Mouse (Mus musculus) heart, adult 8-10 months (tissue): ENCODE results near the gene B4galt4. TPM values are rescaled to one million over a fixed set of nuclear protein-coding genes. Genes with fewer than 3 reads are reported as not detected.
A peak's percentile ranks its signal among the peaks of the same experiment; 100 is the strongest.

Source experiments
- DNase-seq: peaks from one replicate; pipeline ENCODE4 v3.0.0; 2022; ENCODE audit warnings: low spot score
- total RNA-seq, 4 experiments: library from RNA; stranded (reverse); gene quantifications; 2 replicates each; pipeline ENCODE4 v1.2.4; 2022

Gene B4galt4
- total RNA-seq, 4 experiments from 2014 or later: 7.2 to 11.7 (median 9.6) TPM

GRCm38 (mm10) chr16:38728576-38729132, 13.4 kb upstream of the B4galt4 start:
- DNase-seq: no peak

- no peak for DNase-seq
These were observed 12.9 kb upstream of the B4galt4 start for GRCm38 (mm10) chr16:38729139-38729538.

DNA sequence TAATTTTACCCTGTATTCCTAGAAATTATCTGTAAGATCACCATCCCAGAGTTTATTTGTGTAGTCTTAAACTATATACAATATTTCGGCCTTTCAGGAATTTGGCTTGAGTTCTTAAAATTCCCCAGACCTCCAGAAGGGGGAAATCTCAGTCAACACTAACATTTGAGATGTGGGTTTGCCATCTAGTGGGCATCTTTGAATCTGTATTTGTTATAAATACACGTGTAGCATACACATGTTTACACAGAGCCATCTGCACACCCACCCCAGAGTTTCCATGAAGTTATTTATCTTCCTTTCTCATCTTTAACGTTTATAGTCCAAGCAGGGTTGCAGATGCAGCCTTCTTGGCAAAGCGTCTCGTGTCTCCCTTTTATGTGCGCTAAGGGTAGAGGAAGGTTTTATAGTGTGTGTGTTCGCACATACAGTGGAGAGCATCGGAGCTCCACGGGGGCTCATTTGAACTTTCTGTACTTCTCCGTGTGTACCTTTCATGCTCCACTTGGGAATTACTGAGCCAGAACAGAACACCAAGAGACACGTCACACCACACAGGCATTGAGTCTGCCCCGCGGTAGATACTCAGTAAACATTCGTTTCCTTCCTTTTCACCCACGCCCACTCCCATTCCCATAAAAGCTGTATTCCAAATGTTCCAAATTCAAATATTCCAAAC, 12.3 kb upstream of the B4galt4 start:
- DNase-seq: peak; percentile 69

GRCm38 (mm10) chr16:38730921-38731320, 11.1 kb upstream of the B4galt4 start:
- peak; percentile 72 for DNase-seq

DNA sequence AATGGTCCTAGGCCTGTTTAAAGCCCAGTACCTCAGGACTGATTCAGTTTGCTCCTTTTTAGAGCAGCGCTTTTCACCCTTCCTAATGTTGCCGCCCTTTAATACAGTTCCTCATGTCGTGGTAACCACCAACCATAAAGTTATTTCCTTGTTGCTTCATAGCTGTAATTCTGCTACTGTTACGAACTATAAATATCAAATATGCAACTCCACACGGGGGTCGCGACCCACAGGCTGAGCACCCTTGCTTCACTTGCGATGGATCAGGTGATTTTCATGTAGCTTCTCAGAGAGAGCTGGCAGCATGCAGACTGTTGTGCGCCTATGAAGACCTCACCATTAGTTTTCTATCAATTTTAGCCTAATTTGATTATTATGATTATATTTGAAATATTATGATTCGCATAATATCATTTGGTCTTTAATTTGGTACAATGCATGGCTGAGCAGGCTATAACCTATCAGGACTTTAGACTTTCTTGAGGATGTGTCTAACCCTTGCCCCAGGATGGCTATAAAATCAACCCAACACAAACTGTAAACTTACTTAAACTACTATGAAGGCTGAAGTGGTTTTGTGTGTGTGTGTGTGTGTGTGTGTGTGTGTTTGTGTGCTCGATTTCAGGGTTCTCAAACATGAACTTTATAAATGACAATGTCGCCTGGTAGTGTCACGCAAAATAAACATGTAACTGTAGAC, 710 bp upstream of the B4galt4 start:
- no peak for DNase-seq

- no peak for DNase-seq
These were observed 631 bp downstream of the B4galt4 start for GRCm38 (mm10) chr16:38742659-38743131.

DNA sequence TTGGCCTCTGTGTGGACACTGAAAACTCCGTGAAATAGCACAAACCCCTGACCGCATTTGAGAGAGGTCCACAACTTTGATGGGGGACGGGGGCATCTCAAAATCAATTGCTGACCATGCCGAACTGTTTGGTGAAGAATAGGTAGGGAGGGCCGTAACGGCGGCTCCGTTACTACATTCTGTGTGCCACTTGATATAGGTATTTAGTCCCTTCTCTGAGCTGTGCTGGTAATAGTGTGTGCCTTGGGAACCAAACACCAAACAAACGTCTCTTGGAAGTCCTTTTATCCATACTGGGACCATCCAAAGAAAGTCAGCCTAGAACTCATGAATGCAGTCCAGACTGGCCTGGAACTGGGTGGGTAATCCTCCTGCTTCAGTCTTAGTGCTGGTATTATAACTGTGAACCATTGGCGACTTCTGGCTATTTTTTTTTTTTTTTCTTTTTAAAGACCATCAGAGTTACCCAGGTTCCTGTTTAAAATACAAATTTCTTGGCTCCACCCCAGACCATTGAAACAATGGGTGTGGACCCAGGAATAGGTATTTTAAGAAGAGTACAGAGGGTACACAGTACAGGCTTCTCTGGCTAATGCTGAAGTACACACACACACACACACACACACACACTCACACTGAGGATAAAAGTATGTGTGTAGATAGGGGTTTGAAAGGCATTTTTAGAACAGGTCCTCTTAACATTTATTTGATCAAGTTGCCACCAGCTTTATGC, 2.0 kb downstream of the B4galt4 start:
- DNase-seq: peak; percentile 67

- no peak for DNase-seq
These were observed 8.7 kb downstream of the B4galt4 start for GRCm38 (mm10) chr16:38750803-38751202.

DNA sequence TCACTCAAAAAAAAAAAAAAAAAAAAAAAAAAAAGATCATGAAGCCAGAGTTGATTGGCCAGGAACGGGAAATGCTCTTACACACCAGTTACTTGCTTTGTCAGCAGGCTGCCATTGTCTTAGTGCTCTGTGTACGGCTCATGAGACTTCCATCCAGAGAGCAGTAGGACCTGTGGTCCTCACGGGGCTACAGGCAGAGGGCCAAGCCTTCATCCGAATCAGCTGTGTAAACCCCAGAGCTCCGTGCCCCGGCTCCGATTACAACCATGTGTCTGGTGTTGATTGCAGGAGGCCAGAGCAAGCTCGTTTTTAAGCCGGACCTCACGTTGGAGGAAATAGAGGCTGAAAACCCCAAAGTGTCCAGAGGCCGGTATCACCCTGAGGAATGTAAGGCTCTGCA, 11.6 kb downstream of the B4galt4 start:
- DNase-seq: no peak

DNA sequence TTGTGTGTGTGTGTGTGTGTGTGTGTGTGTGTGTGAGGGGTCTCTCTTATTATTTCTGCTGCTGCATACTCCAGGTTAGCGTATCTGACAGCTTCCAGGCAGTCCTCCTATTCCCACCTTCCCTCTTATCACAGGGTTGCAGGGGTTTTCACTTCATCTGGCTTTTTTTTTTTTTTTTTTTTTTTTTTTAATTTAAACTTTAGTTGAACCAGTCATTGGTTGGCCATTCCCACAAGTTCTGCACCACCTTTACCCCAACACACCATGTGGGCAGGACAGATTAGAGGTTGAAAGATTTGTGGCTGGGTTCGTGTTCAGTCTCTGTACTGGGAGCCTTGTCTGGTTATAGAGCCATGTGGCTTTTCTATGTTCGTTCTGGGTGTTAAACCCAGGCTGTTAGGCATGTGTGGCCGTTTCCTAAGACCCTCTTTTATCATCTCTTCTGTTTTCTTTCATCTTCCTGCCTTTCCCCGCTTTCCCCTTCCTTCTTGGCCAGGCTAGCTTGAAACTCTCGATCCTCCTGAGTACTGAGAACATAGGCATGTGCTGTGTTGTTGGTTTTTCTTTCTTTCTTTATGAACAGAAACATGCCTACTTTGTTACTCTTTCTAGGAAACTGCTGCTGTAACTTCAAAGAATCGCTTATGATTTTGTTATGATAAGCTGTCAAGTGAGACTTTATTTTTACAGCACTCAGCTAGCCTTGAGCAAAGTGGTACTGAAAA, 13.6 kb downstream of the B4galt4 start:
- no peak for DNase-seq

- DNase-seq: no peak
These were observed 14.1 kb downstream of the B4galt4 start for GRCm38 (mm10) chr16:38756177-38756503.

- DNase-seq: no peak
These were observed 14.5 kb downstream of the B4galt4 start for GRCm38 (mm10) chr16:38756572-38756971.

GRCm38 (mm10) chr16:38757626-38758025, 15.6 kb downstream of the B4galt4 start:
- DNase-seq: no peak

DNA sequence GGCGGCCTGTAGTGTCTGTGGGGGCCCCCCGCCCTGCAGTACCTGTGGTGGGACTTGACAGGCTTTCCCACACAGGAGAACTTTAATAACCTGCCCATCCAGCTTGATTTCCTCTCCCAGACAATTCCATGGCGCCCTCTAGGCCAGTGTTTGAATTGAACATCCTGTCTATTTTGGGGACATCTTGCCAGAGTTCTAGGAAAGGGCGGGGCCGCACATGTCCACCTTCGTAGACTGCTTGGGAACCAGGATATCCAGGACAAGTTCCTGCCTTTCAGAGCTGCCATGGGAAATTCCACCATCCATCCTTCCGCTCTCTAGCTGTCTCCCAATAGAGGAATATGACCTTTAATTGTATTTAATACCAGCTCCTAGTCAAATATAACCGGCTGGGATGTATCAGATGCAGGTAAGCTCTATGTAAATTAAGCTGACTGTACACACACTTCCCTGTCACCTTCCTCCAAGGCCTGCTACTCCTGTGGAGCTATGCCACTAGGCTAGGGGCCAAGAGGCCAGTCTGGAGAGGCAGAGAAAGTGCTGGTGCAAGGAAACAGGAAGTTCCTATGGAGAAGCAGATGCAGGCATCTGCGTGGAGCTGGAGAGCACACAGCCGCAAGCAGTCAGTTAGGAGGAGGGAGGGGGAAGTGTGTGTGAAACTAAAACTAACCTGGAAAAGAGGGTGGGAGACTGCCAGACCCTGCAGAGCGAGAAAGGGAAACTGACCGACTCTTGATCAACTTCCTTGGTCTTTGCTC, 16.2 kb downstream of the B4galt4 start:
- peak; percentile 75 for DNase-seq

GRCm38 (mm10) chr16:38760239-38760638, 18.2 kb downstream of the B4galt4 start:
- DNase-seq: no peak

- DNase-seq: no peak
These were observed 18.8 kb downstream of the B4galt4 start for GRCm38 (mm10) chr16:38760834-38761375.

DNA sequence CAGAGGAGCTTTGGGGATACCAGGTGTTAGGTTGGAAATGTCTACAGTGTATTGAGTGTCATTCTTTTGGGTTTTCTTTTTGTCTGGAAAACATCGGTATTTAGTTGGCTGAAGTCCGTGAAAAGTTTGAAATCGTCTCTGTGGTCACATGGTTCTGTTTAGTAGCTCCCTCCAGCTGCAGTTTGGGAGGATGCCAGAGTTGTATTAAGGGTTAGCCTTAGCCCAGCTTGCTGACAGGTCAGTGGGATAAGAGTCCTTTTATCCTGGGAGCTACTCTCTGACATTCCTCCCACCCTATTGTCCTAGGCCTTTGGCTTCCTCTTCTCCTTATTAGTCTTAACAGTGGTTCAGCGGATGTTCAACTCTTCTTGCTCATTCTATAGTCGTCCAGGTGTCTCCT, 19.9 kb downstream of the B4galt4 start:
- no peak for DNase-seq

GRCm38 (mm10) chr16:38762401-38762800, 20.3 kb downstream of the B4galt4 start:
- no peak for DNase-seq

DNA sequence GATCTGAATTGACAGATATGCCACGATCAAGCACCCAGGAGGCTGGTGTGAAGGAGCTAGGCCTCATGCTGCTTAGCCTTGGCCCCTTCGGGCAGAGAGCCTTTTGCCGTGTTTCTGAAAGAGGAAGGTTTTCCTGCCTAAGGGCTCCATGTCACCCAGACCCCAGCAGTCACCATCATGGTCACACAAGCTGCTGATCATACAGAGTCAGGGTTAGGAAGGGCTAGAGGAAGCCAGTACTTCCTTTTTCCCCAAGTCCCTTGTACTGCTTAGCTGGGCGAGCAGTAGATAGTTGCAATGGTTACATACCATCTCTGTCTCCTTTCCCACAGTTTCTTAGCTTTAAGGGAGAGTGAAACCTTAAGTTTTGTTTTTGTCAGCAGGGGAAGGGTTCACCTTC, 21.4 kb downstream of the B4galt4 start:
- DNase-seq: no peak

DNA sequence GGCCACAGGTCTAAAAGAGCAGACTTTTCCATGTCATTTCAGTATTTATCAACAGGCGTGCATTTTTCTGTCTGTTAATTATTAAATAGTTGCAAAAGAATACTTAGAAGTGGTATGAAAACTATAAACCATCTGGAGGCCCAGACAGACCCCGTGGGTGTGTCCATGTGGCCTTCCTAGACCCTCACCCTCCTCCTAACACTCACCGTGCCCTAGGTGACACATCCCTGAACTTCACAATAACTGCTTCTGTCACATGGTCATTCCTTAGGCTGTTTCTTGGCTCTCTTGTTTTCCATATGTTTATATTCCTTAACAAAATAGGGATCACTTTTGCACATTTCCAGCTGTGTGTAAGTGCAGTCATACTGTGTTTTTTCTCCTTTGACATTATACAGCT, 24.6 kb downstream of the B4galt4 start:
- no peak for DNase-seq

GRCm38 (mm10) chr16:38767761-38768160, 25.7 kb downstream of the B4galt4 start:
- DNase-seq: no peak
